Mouse (Mus musculus): Measurements from ENCODE around the gene Col8a1. TPM values are rescaled to one million over a fixed set of nuclear protein-coding genes. Genes with fewer than 3 reads are reported as not detected.

Col8a1 gene
- 0.08 and 0.14 TPM in 2 replicates for polyA plus RNA-seq (2012; ENCODE audit: low replicate concordance)

DNA sequence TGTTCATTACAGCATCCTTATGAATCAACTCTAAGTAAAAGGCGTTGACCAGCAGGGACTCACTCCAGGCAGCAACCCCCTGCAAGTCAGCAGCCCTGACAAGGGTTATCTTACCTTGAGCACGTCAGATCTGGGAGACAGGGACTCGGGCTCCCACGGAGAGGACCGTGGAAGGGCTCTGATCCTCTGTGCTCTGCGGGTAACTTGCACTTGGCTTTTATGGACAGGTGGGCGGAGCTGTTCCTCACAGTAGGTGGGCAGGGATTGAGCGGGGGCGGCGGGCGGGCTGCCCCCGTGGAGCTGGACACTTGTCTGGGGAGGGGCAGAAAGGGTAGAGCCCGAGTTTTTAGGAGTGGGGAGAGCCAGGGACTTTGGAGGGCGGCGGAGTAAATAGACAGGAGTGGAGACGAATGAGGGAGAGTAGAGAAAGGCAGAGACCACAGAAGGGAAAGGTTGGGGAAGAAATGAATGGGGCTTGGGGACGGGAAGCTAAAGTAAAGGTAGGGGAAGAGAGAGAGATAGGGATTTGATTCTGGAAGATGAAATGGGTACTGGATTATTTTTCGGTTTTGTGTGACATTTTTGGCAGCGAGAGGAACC lies at the start of gene Col8a1:
Gene Col8a1 (minus strand): TSS at position 212 of the 600 bp plus-strand sequence.

GRCm38 (mm10) chr16:57606444-57607227 lies 147.9 kb downstream of the Col8a1 start, which contains the start of gene Cmss1:
Cmss1 (minus strand) TSS chr16:57606864.

Other genes starting within 250 kb of the Col8a1 start
- gene Cmss1, start 147.9 kb downstream of the Col8a1 start, polyA plus RNA-seq (2012; ENCODE audit: low replicate concordance) = 20.5 and 40.8 TPM in 2 replicates

Data from leukemia stem cell, adult 10-12 weeks (primary cell).